Mouse (Mus musculus) midbrain, embryonic 16.5 days (tissue): Measurements from ENCODE around the gene Cep57l1. TPM values are rescaled to one million over a fixed set of nuclear protein-coding genes. Genes with fewer than 3 reads are reported as not detected.

Experiments
- ATAC-seq: fragments of 200-750 bp; cut with Nextera tagmentation; 2 replicates; pipeline ENCODE4 v1.8.0; 2017; ENCODE audit warnings: moderate TSS enrichment
- H3K27ac ChIP-seq: fragments of 300-500 bp; sonication (generic); 2 replicates; pipeline ENCODE4 v1.5.1; 2014; ENCODE audit warnings: mild to moderate bottlenecking, low read length, mixed read lengths
- H3K27me3 ChIP-seq: fragments of 300-500 bp; sonication (generic); 2 replicates; pipeline ENCODE4 v1.6.1; 2014; ENCODE audit warnings: low read depth, low read length, mixed read lengths; ENCODE audit not compliant: control insufficient read depth, insufficient read depth
- H3K36me3 ChIP-seq: fragments of 300-500 bp; sonication (generic); 2 replicates; pipeline ENCODE4 v1.6.1; 2014; ENCODE audit warnings: mild to moderate bottlenecking, low read length, moderate library complexity, mixed read lengths; ENCODE audit not compliant: control insufficient read depth, insufficient read depth
- H3K4me1 ChIP-seq: fragments of 300-500 bp; sonication (generic); 2 replicates; pipeline ENCODE4 v1.6.1; 2014; ENCODE audit warnings: mild to moderate bottlenecking, low read length, mixed read lengths; ENCODE audit not compliant: control insufficient read depth, insufficient read depth
- H3K4me2 ChIP-seq: fragments of 300-500 bp; sonication (generic); 2 replicates; pipeline ENCODE4 v1.6.1; 2014; ENCODE audit warnings: mild to moderate bottlenecking, low read length, mixed read lengths
- H3K4me3 ChIP-seq: fragments of 300-500 bp; sonication (generic); 2 replicates; pipeline ENCODE4 v1.5.1; 2014; ENCODE audit warnings: low read depth, mild to moderate bottlenecking, low read length, moderate library complexity, mixed read lengths
- H3K9ac ChIP-seq: fragments of 300-500 bp; sonication (generic); 2 replicates; pipeline ENCODE4 v1.6.1; 2014; ENCODE audit warnings: low read depth, low read length, mixed read lengths
- H3K9me3 ChIP-seq: fragments of 300-500 bp; sonication (generic); replicated peaks from 2 replicates; pipeline ENCODE4 v1.6.1; 2014; ENCODE audit warnings: mild to moderate bottlenecking, low read length, mixed read lengths; ENCODE audit not compliant: control insufficient read depth, poor library complexity, severe bottlenecking
- WGBS: fragments of 180-500 bp; shearing (Covaris S2); extraction: QIAGEN DNeasy Blood & Tissue Kit; methylation state at CpG from one replicate; pipeline ENCODE4 v1.1.7; 2014; 5-methylcytosine and 5-hydroxymethylcytosine counted together
- polyA plus RNA-seq: library from polyadenylated mRNA; unstranded; fragments of >200 nt; fragmentation: Nextera tagmentation; extraction: Ambion mirVana; gene quantifications from 2 replicates; pipeline ENCODE4 v1.2.1, GENCODE M21; 2015

Gene Cep57l1
- polyA plus RNA-seq, 1 experiment from 2014 or later = 15.9 TPM

DNA sequence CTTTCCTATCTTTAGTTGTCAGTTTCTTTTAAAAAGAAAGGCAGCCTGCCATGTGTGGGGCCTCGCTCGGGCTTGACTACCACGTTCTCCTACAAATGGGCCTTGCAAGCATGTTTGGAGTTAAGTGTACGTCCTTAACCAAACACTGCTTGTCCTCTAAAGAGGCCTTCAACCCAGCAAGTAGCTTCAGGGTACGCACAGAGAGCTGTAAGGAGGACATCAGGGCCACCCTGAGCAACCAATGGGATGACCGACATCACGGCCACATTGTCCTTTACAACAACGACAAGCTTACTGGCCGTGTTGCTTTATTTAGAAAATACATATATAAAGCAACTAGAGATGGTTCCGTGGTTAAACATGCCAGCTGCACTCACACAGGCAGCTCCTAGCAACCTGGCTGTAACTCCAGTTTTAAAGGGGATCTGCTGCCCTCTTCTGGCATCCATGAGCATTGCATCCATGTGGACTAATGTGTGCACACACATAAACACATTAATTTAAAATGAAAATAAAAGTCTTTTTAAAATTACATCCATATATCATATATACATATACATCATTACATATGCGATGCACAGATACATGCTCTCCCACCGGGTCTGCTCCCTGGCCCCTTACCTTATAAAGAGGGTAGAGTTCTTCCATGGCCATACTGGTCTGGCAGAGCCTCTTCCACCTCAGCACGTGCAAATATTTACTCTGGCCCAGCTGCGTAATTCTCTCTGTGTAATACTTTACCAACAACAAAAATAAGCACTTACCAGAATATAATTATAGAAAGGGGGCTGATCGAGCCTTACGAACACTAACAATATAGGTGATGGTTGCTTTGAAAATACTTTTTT lies 126.9 kb downstream of the Cep57l1 start:
- no peak overlapping the region for H3K27ac ChIP-seq
- 40% methylated on average over 16 of the region's 16 CpGs for WGBS
- no peaks in the 10 kb centered on the region for H3K36me3 ChIP-seq
- ATAC-seq = peak; percentile 68; the same call in 1 of the 2 replicates
- H3K27me3 ChIP-seq = no peaks in the 10 kb centered on the region; the same call in 1 of the 2 replicates
- no peak overlapping the region for H3K9ac ChIP-seq
- no peak overlapping the region for H3K4me2 ChIP-seq
- peaks cover 6% of the 10 kb centered on the region for H3K4me1 ChIP-seq
- H3K4me3 ChIP-seq = no peak overlapping the region
- H3K9me3 ChIP-seq = 0 out of 2 replicates have a peak, but pooled peaks cover 6% of the 10 kb centered on the region

DNA sequence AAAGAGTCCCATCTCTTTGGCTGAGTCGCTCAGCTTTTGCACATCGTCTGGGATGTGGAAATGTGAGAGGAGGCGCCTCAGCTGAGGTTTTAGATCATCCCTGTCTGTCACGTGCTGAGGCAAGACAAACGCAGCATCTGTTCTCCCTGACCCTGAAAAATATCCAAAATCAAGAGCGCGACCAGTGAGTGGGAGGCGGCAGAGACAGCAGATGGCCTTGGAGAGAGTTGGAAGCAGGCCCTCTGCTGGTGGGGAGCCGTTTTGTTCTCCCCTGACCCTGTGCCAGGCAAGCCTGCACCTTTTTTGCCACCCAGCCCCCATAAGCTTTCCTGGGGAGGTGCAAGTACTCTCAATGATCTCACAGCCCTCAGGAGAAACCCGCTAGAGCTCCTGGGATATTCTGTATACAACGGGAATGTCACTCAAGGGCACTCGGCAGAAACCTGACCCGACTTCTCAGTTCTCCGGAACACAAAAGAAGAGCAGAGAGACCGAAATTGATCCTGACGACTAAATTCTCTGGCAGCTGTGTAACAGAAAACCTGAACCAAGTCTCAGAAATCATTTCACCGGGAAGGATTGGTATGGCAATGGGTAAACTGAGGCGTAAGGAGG lies 130.8 kb downstream of the Cep57l1 start:
- ATAC-seq = peak; percentile 67
- Histone ChIP-seq H3K4me3 (peak overlapping the region; percentile 22), H3K36me3 (no peaks in the 10 kb centered on the region), H3K9me3 (no peaks in the 10 kb centered on the region), H3K4me1 (peaks cover 6% of the 10 kb centered on the region), H3K27ac (no peak overlapping the region), H3K9ac (peak overlapping the region; percentile 46; the same call in 1 of the 2 replicates), H3K27me3 (no peaks in the 10 kb centered on the region; the same call in 1 of the 2 replicates), H3K4me2 (peak overlapping the region; percentile 58)
- 16% methylated on average over 18 of the region's 18 CpGs for WGBS

DNA sequence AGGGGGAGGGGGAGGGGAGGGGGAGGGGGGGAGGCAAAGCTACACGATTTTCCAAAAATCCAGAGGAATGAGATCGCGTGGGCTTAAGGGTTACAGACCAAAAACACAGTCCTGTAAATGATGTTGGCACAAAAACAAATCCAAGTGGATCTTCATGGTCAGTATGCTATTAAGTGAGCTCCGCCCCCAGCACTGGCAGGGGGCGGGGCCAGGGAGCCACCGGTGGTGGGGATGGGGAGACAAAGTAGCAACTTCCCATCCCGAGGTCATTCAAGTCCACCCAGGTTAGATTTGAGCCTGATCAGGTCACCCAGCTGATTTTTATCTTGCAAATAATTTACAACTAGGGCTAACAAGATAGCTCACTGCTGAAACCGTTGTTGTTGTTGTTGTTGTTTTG lies 132.3 kb downstream of the Cep57l1 start:
- H3K36me3 ChIP-seq = no peaks in the 10 kb centered on the region
- no peaks in the 10 kb centered on the region for H3K27me3 ChIP-seq
- peaks cover 6% of the 10 kb centered on the region for H3K4me1 ChIP-seq
- no peak overlapping the region for H3K4me2 ChIP-seq
- no peak overlapping the region for H3K27ac ChIP-seq
- no peak overlapping the region for H3K9ac ChIP-seq
- WGBS = 66% methylated on average over 8 of the region's 8 CpGs
- no peak overlapping the region for H3K4me3 ChIP-seq
- no peaks in the 10 kb centered on the region for H3K9me3 ChIP-seq
- ATAC-seq = no peak

DNA sequence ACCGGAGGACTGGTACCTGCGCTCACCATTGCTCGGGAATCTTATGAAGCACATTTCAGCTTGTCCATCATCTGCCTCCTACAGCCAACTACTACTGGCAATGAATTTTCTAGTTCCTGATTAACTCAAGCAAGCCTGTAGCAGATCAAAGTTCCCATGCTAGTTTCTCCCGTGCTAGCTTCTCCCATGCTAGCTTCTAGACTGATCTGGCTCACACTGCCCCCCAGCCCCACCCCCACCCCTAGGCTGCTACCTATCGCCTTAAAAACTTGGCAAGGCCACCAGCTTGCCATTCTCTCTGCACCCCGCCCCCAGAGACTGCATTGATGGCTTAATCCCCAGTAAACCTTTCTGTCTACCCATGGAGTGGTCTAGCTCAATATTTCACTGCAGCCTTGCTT lies 133.0 kb downstream of the Cep57l1 start:
- 78% methylated on average over 6 of the region's 6 CpGs for WGBS
- H3K4me1 ChIP-seq = peaks cover 6% of the 10 kb centered on the region
- H3K27ac ChIP-seq = no peak overlapping the region
- no peaks in the 10 kb centered on the region for H3K9me3 ChIP-seq
- H3K9ac ChIP-seq = no peak overlapping the region
- no peak overlapping the region for H3K4me3 ChIP-seq
- H3K36me3 ChIP-seq = no peaks in the 10 kb centered on the region
- H3K27me3 ChIP-seq = no peaks in the 10 kb centered on the region
- ATAC-seq = no peak
- H3K4me2 ChIP-seq = no peak overlapping the region

DNA sequence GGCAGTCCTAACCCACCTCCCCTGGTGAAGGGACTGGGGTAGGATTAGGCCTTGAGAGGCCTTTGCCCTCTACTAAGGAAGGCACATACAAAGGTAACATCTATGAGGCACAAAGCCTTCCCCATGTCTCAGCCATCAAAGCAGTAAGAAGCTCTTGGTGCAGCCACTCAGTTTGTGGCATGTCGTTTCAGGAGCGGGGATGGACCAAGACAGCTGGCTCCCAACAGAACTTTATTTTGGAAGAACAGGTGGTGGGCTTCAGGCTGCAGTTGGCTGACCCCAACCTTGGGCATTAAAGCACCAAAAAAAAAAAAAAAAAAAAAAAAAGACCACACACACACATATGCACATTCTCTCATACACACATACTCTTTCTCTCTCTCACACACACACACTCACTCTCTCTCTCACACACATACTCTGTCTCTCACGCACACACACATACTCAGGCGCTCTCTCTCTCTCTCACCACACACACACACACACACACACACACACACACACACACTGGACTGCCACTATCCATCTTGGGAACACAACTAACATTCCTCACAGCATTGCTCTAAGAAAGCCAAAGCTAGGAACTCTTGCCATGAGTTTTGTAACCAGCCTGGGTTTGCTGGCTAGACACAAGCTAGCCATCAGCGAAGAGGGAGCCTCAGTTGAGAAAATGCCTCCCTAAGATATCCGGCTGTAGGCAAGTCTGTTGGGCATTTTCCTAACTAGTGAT lies 133.7 kb downstream of the Cep57l1 start:
- Histone ChIP-seq H3K9ac (no peak overlapping the region), H3K9me3 (no peaks in the 10 kb centered on the region), H3K4me2 (no peak overlapping the region), H3K4me1 (peaks cover 6% of the 10 kb centered on the region), H3K27ac (no peak overlapping the region), H3K4me3 (no peak overlapping the region), H3K27me3 (no peaks in the 10 kb centered on the region), H3K36me3 (no peaks in the 10 kb centered on the region)
- no peak for ATAC-seq
- whole genome bisulfite sequencing = 90% methylated on average over 6 of the region's 6 CpGs

DNA sequence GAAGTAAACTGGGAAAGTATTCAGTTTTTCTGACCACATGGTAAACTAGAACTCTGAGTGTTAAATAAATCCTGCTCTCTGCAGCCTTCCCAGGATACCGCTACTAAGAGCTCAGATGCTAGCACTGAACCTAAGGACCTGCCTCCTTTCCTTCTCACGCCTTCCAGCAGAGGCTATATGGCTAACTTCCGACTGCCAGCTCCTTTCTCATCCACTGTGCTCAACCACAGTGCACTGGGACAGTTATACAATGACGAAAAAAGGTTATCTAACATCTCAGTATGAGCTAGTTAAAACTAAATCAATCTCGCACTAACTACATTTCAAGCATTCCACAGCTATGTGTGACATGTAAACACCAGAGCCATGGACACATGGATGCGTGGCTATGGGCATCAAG lies 134.4 kb downstream of the Cep57l1 start:
- peaks cover 6% of the 10 kb centered on the region for H3K4me1 ChIP-seq
- H3K9me3 ChIP-seq = no peaks in the 10 kb centered on the region
- H3K27me3 ChIP-seq = no peaks in the 10 kb centered on the region
- no peak overlapping the region for H3K4me2 ChIP-seq
- no peak overlapping the region for H3K27ac ChIP-seq
- no peak overlapping the region for H3K9ac ChIP-seq
- WGBS = 87% methylated on average over 6 of the region's 6 CpGs
- no peaks in the 10 kb centered on the region for H3K36me3 ChIP-seq
- no peak overlapping the region for H3K4me3 ChIP-seq
- no peak for ATAC-seq

DNA sequence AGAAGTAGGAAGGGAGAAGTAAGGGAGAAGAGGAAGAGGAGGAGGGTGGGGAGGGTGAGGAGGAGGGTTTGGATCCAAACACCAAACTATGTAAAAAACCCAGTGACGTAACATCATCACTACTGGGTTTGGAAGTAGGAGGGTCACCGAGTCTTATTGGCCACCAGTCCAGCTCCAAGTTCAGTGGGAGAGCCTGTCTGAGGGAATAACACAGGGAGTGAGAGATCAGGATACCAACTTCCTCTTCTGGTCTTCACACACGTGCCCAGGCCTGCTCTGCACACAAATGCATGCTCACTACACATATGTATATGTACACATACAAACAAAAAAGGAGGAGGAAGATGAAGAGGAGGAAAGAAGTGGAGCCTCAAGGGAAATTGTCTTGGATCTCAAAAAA lies 135.3 kb downstream of the Cep57l1 start:
- Histone ChIP-seq H3K27me3 (no peaks in the 10 kb centered on the region), H3K36me3 (no peaks in the 10 kb centered on the region), H3K4me3 (no peak overlapping the region), H3K4me1 (peaks cover 6% of the 10 kb centered on the region), H3K4me2 (no peak overlapping the region), H3K9ac (no peak overlapping the region), H3K27ac (no peak overlapping the region), H3K9me3 (no peaks in the 10 kb centered on the region)
- ATAC-seq = no peak
- WGBS = 72% methylated on average over 3 of the region's 3 CpGs

DNA sequence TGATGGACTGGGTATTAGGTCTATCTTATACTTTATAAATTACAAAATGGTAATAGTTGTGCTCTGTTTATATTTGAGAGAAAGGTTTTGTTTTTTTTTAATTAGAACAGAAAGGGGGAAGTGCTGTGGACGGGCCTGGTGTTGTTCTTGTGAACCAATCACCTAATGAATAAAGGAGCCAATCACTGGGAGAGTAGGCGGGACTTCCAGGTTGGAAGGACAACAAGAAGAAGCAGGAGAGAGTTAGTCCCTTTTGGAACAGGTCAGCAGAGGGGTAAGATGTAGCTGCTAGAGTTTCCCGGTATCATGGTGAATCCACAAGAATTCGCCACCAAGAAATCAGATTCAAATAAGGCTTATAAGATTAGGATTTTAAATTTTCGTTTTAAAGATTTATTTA lies 139.5 kb downstream of the Cep57l1 start:
- Histone ChIP-seq H3K4me3 (no peak overlapping the region), H3K27me3 (no peaks in the 10 kb centered on the region), H3K4me2 (no peak overlapping the region), H3K36me3 (no peaks in the 10 kb centered on the region), H3K9ac (no peak overlapping the region), H3K27ac (no peak overlapping the region), H3K4me1 (no peaks in the 10 kb centered on the region), H3K9me3 (0 out of 2 replicates have a peak, but pooled peaks cover 7% of the 10 kb centered on the region)
- WGBS = 83% methylated on average over 5 of the region's 5 CpGs
- no peak for ATAC-seq
